Mouse (Mus musculus) heart, adult 2 months (tissue): ENCODE measurements around the gene Insl3.

Experiments
- CTCF ChIP-seq: fragments of 200-600 bp; IDR thresholded peaks from 2 replicates; pipeline ENCODE4 v1.8.1; 2022; ENCODE audit warnings: antibody characterized with exemption, mild to moderate bottlenecking, moderate library complexity
- EP300 ChIP-seq: fragments of 200-500 bp; IDR thresholded peaks from 2 replicates; pipeline ENCODE4 v1.6.1; 2011; ENCODE audit warnings: low read depth, low read length, control low read depth; ENCODE audit not compliant: insufficient read depth
- POLR2A ChIP-seq: fragments of 200-500 bp; IDR thresholded peaks from 2 replicates; pipeline ENCODE4 v1.6.1; 2011; ENCODE audit warnings: mild to moderate bottlenecking, low read depth, low read length, control low read depth; ENCODE audit not compliant: insufficient read depth

- TF ChIP-seq POLR2A (no peak), CTCF (no peak), EP300 (no peak)
These were observed 6.2 kb upstream of the Insl3 start for GRCm38 (mm10) chr8:71682832-71683231.
